Mouse (Mus musculus): Measurements from ENCODE around the gene Slx4. TPM values are rescaled to one million over a fixed set of nuclear protein-coding genes. Genes with fewer than 3 reads are reported as not detected.
A peak's percentile ranks its signal among the peaks of the same experiment; 100 is the strongest.

Slx4 gene
- total and polyA plus RNA-seq, 3 experiments = 13.4 to 47.4 (median 30.4) TPM

DNA sequence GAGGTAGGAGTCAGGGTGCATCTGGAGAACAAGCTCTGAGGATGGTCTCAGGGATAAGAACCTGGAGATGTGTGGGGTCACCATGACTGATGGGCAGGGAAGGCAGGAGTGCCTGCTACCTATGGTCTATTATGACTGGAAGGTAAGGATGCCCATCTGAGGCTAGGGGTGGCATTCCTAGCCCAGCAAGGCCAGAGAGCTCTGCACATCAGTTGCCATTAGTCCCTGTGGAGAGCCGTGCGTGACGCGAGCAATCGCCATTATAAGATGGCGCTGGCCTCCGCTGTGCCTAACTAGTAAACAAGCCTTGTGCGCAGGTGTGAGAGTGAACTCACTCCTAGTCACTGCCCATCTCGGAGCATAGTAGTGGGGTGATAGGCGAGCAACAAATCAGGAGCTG lies 26.9 kb upstream of the Slx4 start:
- H3K9ac ChIP-seq (ENCODE audit: insufficient read depth, low read depth) = no peak overlapping the region
- no peak for DNase-seq (ENCODE audit: extremely low read depth)
- no peaks in the 10 kb centered on the region for H3K27me3 ChIP-seq (replicated peaks)
- peaks cover 0 to 29% of the 10 kb centered on the region in 2 experiments for H3K36me3 ChIP-seq (replicated peaks in 1 of 2; ENCODE audit: control insufficient read depth in 1 of 2, insufficient read depth in 1 of 2, low read length in 1 of 2)
- TF ChIP-seq SMC3 (IDR thresholded peaks at IDR 0.05; ENCODE audit: low read depth, low read length) (no peak), ZC3H11A (IDR thresholded peaks at IDR 0.05; ENCODE audit: low read depth, low read length) (no peak), NRF1 (IDR thresholded peaks at IDR 0.05; ENCODE audit: low read depth, low read length) (no peak), MAX (IDR thresholded peaks at IDR 0.05; ENCODE audit: low read length) (no peak), GABPA (IDR thresholded peaks at IDR 0.05; ENCODE audit: insufficient replicate concordance, low read depth, low read length) (no peak), SIN3A (IDR thresholded peaks at IDR 0.05; ENCODE audit: low read length) (no peak), MXI1 (IDR thresholded peaks at IDR 0.05; ENCODE audit: low read depth, low read length) (no peak), MYC (IDR thresholded peaks at IDR 0.05; ENCODE audit: low read depth, low read length) (no peak), ZKSCAN1 (IDR thresholded peaks at IDR 0.05; ENCODE audit: borderline replicate concordance, low read depth, low read length) (no peak), RAD21 (IDR thresholded peaks at IDR 0.05; ENCODE audit: low read depth, low read length) (no peak), NELFE (IDR thresholded peaks at IDR 0.05; ENCODE audit: low read depth, low read length) (no peak), BHLHE40 (IDR thresholded peaks at IDR 0.05; ENCODE audit: low read depth, low read length) (no peak), USF2 (conservative IDR thresholded peaks at IDR 0.05; ENCODE audit: low read depth, low read length) (no peak), JUND (conservative IDR thresholded peaks at IDR 0.05; ENCODE audit: low read depth, low read length) (no peak)
- H3K9me3 ChIP-seq (replicated peaks; ENCODE audit: low read length) = peaks cover 5% of the 10 kb centered on the region
- H3K79me2 ChIP-seq (replicated peaks; ENCODE audit: control insufficient read depth, extremely low read depth, insufficient read depth, poor library complexity, severe bottlenecking) = no peaks in the 10 kb centered on the region
- in situ Hi-C loops (cut with MboI; ENCODE audit: low pct_ligation_motif_present, low pct_unique_long_range_greater_than_20kb, low sequenced_read_pairs) (no loop called here), dilution Hi-C loops (cut with MboI; ENCODE audit: extremely low pct_ligation_motif_present, extremely low pct_unique_long_range_greater_than_20kb, low sequenced_read_pairs) (no loop called here)
- H3K4me3 ChIP-seq (replicated peaks in 1 of 3; ENCODE audit: low read depth in 2 of 3, low read length in 2 of 3, poor library complexity in 1 of 3) = no peak overlapping the region
- no peak overlapping the region for H3K27ac ChIP-seq (ENCODE audit: insufficient read depth, low read depth)
- peaks cover 16 to 38% of the 10 kb centered on the region in 2 experiments for H3K4me1 ChIP-seq (ENCODE audit: control insufficient read depth in 1 of 2, insufficient read depth in 2 of 2)
- no peak overlapping the region for H3K4me2 ChIP-seq (ENCODE audit: insufficient read depth, low read depth, poor library complexity, severe bottlenecking)

DNA sequence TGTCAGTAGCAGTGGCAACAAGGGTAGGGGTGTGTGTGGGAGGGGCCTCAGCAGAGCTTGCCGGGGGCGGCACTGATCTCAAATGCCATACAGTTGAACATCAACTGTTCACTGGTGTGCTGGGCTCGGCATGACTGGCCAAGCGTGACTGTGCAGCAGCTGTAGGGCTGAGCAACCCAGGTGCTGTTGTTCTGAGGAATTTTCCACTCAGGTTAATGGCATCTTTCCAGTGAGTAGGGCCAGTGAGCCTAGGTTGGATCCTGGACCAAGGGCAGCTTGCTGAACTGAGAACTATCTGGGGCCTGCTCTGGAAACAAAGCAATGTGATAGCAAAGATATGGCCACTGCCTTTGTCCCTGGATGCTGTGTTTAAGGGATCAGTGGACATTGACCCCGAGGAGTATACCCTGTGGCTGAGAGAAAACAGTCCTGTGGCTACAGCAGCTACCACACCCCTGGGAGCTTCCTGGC lies 25.8 kb upstream of the Slx4 start:
- H3K4me1 ChIP-seq (ENCODE audit: control insufficient read depth in 1 of 2, insufficient read depth in 2 of 2) = peaks cover 16 to 31% of the 10 kb centered on the region in 2 experiments
- H3K4me2 ChIP-seq (ENCODE audit: insufficient read depth, low read depth, poor library complexity, severe bottlenecking) = peak overlapping the region; percentile 21; the same call in 1 of the 2 replicates
- H3K36me3 ChIP-seq (replicated peaks in 1 of 2; ENCODE audit: control insufficient read depth in 1 of 2, insufficient read depth in 1 of 2, low read length in 1 of 2) = peaks cover 0 to 19% of the 10 kb centered on the region in 2 experiments
- H3K9me3 ChIP-seq (replicated peaks; ENCODE audit: low read length) = peaks cover 5% of the 10 kb centered on the region
- H3K4me3 ChIP-seq (replicated peaks in 1 of 3; ENCODE audit: low read depth in 2 of 3, low read length in 2 of 3, poor library complexity in 1 of 3) = no peak overlapping the region
- no peak overlapping the region for H3K9ac ChIP-seq (ENCODE audit: insufficient read depth, low read depth)
- peak overlapping the region; percentile 42; the same call in 1 of the 2 replicates for H3K27ac ChIP-seq (ENCODE audit: insufficient read depth, low read depth)
- DNase-seq (ENCODE audit: extremely low read depth) = peak; percentile 73
- dilution Hi-C loops (cut with MboI; ENCODE audit: extremely low pct_ligation_motif_present, extremely low pct_unique_long_range_greater_than_20kb, low sequenced_read_pairs) (no loop called here), in situ Hi-C loops (cut with MboI; ENCODE audit: low pct_ligation_motif_present, low pct_unique_long_range_greater_than_20kb, low sequenced_read_pairs) (no loop called here)
- H3K27me3 ChIP-seq (replicated peaks) = no peaks in the 10 kb centered on the region
- TF ChIP-seq HCFC1 (IDR thresholded peaks at IDR 0.05; ENCODE audit: low read depth, low read length) (no peak), CHD1 (IDR thresholded peaks at IDR 0.05; ENCODE audit: low read depth, low read length) (no peak), JUND (conservative IDR thresholded peaks at IDR 0.05; ENCODE audit: low read depth, low read length) (no peak; the same call in 1 of the 2 replicates), SIN3A (IDR thresholded peaks at IDR 0.05; ENCODE audit: low read length) (peak; percentile 36; the same call in 1 of the 2 replicates), ZKSCAN1 (IDR thresholded peaks at IDR 0.05; ENCODE audit: borderline replicate concordance, low read depth, low read length) (no peak), KAT2A (IDR thresholded peaks at IDR 0.05; ENCODE audit: insufficient replicate concordance, low read length) (no peak), UBTF (IDR thresholded peaks at IDR 0.05; ENCODE audit: low read depth, low read length) (0 out of 2 replicates have a peak, but pooled peaks have one; percentile 48), PAX5 (IDR thresholded peaks at IDR 0.05; ENCODE audit: low read length) (peak; percentile 93), TBP (conservative IDR thresholded peaks at IDR 0.05; ENCODE audit: low read depth, low read length) (no peak), CHD2 (IDR thresholded peaks at IDR 0.05; ENCODE audit: low read length) (0 out of 2 replicates have a peak, but pooled peaks have one; percentile 26), RAD21 (IDR thresholded peaks at IDR 0.05; ENCODE audit: low read depth, low read length) (no peak; the same call in 1 of the 2 replicates), IRF4 (IDR thresholded peaks at IDR 0.05; ENCODE audit: low read depth, low read length) (peak; percentile 34; the same call in 1 of the 2 replicates), ETS1 (conservative IDR thresholded peaks at IDR 0.05; ENCODE audit: low read depth, low read length) (peak; percentile 80), MAX (IDR thresholded peaks at IDR 0.05; ENCODE audit: low read length) (no peak), BHLHE40 (IDR thresholded peaks at IDR 0.05; ENCODE audit: low read depth, low read length) (peak; percentile 92), ELF1 (IDR thresholded peaks at IDR 0.05; ENCODE audit: low read depth, low read length) (no peak), SMC3 (IDR thresholded peaks at IDR 0.05; ENCODE audit: low read depth, low read length) (no peak), ZC3H11A (IDR thresholded peaks at IDR 0.05; ENCODE audit: low read depth, low read length) (no peak), MYC (IDR thresholded peaks at IDR 0.05; ENCODE audit: low read depth, low read length) (no peak), EP300 (IDR thresholded peaks at IDR 0.05; ENCODE audit: low read length) (peak; percentile 90), ZMIZ1 (IDR thresholded peaks at IDR 0.05; ENCODE audit: low read depth, low read length) (no peak), TCF12 (IDR thresholded peaks at IDR 0.05; ENCODE audit: low read depth, low read length) (peak; percentile 96), MEF2A (IDR thresholded peaks at IDR 0.05; ENCODE audit: borderline replicate concordance, low read depth, low read length) (peak; percentile 61; the same call in 1 of the 2 replicates), E2F4 (IDR thresholded peaks at IDR 0.05; ENCODE audit: insufficient replicate concordance, low read depth, low read length) (no peak)
- H3K79me2 ChIP-seq (replicated peaks; ENCODE audit: control insufficient read depth, extremely low read depth, insufficient read depth, poor library complexity, severe bottlenecking) = no peaks in the 10 kb centered on the region

All from CH12.LX (cell line).